Mouse (Mus musculus) bone marrow, adult 2 months (tissue): ENCODE data around the gene Galntl5. TPM values are rescaled to one million over a fixed set of nuclear protein-coding genes. Genes with fewer than 3 reads are reported as not detected.
"Not testable (repeated sequence)": the region's sequence is repeated elsewhere in the genome, so short reads cannot be mapped to it uniquely, and the experiment has no call there.

Experiments used
- H3K27ac ChIP-seq: fragments of 200-500 bp; 2 replicates; pipeline ENCODE4 v1.5.1; 2012; ENCODE audit warnings: low read depth, mild to moderate bottlenecking, control low read depth, inconsistent platforms, low read length; ENCODE audit not compliant: control insufficient read depth, poor library complexity, insufficient read depth
- H3K4me1 ChIP-seq: fragments of 200-500 bp; 2 replicates; pipeline ENCODE4 v1.6.1; 2011; ENCODE audit warnings: low read length; ENCODE audit not compliant: control insufficient read depth, insufficient read depth
- H3K4me3 ChIP-seq: fragments of 200-500 bp; replicated peaks from 2 replicates; pipeline ENCODE3; 2011; ENCODE audit warnings: mild to moderate bottlenecking, low read depth, low read length, control low read depth; ENCODE audit not compliant: control insufficient read depth
- CTCF ChIP-seq: fragments of 200-500 bp; IDR thresholded peaks from 2 replicates; pipeline ENCODE4 v1.5.1; 2011; ENCODE audit warnings: low read length, control low read depth; ENCODE audit not compliant: control insufficient read depth, insufficient read depth
- POLR2A ChIP-seq: fragments of 200-500 bp; IDR thresholded peaks from 2 replicates; pipeline ENCODE4 v1.6.1; 2011; ENCODE audit warnings: low read depth, mild to moderate bottlenecking, control low read depth, low read length, borderline replicate concordance; ENCODE audit not compliant: control insufficient read depth
- WGBS: fragments of 180-500 bp; shearing (Covaris S2); methylation state at CpG from one replicate; pipeline ENCODE4 v1.1.7; 2018; 5-methylcytosine and 5-hydroxymethylcytosine counted together
- polyA plus RNA-seq: library from polyadenylated mRNA; stranded (reverse); fragments of >200 nt; gene quantifications from 2 replicates; pipeline ENCODE4 v1.2.4, GENCODE M21; 2011; ENCODE audit warnings: low replicate concordance; ENCODE audit not compliant: missing spikeins, insufficient read depth, insufficient read length

Galntl5 gene
- polyA plus RNA-seq, 1 experiment, result not detected

DNA sequence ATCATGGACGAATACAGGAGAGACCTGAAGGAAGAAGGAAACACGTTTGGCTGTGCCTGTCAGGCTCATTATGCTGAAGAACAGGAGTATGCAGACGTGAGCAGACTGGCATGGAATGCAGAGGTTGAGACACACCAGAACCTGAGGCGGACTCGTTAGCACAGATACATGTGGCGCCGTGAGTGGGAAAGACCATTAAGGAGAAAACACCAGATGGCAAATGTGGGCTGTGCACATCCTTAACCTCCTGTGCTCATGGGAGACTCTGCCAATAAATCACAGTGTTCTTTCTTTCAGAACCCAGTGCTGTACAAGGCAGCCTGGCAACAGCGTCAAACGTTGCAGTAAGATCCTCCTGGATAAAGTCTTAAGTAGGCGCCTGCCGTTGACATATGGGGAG is 20.7 kb upstream of the Galntl5 start:
- Histone ChIP-seq H3K27ac (no peak overlapping the region), H3K4me1 (no peaks in the 10 kb centered on the region), H3K4me3 (no peak overlapping the region)
- TF ChIP-seq POLR2A (no peak), CTCF (no peak)
- 79% methylated on average over 11 of the region's 11 CpGs for WGBS

DNA sequence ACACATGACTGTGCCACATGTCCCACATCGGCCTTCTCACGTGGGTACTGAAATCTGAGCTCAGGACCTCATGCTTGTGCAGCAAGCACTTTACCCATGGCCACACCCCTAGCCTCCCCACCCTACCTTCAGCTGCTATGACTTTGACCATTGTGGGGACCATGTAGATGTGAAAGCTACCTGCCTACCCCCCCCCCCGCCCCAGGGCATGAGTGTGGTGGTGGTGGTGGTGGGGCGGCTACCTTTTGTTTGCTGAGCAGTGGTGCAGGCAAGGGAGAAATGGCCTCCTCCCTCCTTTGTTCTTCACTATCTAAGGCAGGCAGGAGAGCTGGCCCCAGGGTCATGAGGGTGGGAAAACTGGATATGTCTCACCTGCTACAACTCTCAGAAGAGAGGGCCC is 18.3 kb upstream of the Galntl5 start:
- TF ChIP-seq CTCF, result no peak
- TF ChIP-seq POLR2A, result no peak
- no peak overlapping the region for H3K27ac ChIP-seq
- 74% methylated on average over 4 of the region's 4 CpGs for WGBS
- H3K4me1 ChIP-seq, result no peaks in the 10 kb centered on the region; the same call in 1 of the 2 replicates
- no peak overlapping the region for H3K4me3 ChIP-seq

DNA sequence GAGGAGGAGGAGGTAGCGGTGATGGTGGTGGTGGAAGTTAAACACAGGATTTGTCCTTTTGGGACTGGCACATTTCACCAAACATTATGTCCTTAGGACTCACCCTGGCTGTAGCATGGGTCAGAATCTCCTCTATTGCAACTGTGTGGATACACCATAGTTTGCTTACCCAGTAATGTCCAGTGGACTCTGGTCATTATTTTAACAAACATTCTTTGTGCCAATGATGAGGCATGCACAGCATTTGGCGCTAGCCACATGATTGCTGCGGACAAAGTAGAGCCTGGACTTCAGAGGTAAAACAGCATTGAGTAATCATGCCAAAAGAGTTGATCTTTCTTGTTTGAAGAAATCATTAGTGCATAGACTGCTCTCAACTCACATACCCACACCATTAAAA is 17.3 kb upstream of the Galntl5 start:
- TF ChIP-seq CTCF, result no peak
- no peak for TF ChIP-seq POLR2A

DNA sequence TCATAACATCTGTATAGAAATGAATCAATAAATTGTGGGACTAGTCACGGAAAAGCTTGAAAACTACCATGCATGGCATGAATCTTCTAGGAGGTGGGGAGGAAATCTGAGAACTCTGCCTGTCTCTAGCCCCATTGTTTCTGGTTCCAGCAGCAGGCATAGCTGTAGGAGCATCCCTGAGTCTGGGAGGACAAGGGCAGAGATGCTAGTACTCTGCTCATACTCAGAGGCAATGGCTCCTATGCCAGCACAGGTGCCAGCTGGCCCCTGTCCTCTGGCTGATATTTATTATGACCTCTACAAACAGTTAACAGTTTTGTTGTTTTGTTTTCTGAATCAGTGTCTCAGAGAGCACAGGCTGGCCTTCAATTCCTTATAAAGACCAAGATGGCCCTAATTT is 16.9 kb upstream of the Galntl5 start:
- TF ChIP-seq CTCF, result no peak
- H3K4me3 ChIP-seq, result no peak overlapping the region
- no peak overlapping the region for H3K27ac ChIP-seq
- 84% methylated on average over 1 of the region's 1 CpGs for WGBS
- no peaks in the 10 kb centered on the region; the same call in 1 of the 2 replicates for H3K4me1 ChIP-seq

More for the DNA sequence above, 17.3 kb upstream of the Galntl5 start:
- H3K4me3 ChIP-seq, result no peak overlapping the region
- WGBS, result 88% methylated on average over 3 of the region's 3 CpGs
- H3K27ac ChIP-seq, result no peak overlapping the region
- H3K4me1 ChIP-seq, result no peaks in the 10 kb centered on the region; the same call in 1 of the 2 replicates

DNA sequence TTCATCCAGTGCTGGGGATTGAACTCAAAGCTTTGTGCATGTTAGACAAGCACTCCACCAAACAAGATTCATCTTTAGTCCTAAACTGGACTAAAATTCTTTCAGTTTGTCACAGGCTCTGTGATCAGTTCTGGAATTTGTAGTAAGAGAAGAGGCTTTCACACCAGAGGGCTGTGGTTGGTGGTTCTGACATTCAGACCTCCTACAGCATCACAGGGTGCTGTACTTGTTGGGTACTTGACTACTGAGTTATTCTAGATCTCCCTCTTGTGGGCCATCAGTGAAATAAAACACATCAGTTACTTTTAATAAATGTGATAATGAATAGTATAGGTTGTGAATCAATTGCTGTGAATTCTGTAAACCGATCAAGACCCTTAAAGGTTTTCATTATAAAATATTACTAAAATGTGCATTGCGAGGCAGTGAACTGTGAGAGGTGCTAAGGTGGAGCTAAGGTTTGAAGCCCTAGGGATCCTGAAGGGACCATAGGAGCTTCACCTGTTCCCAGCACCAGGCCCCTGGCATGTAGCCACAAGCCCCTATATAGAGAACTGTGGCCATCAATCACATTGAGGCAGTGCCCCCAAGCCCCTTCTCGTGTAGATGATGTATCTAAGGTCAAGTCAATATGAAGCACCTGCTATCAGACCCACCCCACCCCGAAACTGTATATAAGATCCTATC is 16.0 kb upstream of the Galntl5 start:
- H3K4me3 ChIP-seq, result no peak overlapping the region
- no peaks in the 10 kb centered on the region; the same call in 1 of the 2 replicates for H3K4me1 ChIP-seq
- TF ChIP-seq POLR2A, result no peak
- no peak for TF ChIP-seq CTCF
- 76% methylated on average over 4 of the region's 4 CpGs for WGBS
- no peak overlapping the region for H3K27ac ChIP-seq

DNA sequence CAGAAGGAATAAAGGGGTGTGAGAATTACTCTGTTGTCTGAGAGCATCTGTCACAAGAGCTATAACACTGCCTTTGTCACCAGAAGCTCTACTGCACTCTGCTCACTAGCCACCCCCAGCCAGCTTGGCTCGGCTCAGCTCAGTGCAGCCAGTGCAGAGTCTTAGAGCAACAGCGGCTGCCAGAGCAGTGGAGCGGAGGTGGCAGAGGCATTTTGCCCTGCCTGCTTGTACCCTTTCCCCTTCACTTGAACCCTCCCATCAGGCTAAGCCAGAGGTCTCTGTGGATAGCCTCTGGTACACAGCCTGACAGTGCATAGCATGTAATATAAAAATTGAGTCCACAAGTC is 15.5 kb upstream of the Galntl5 start:
- Histone ChIP-seq H3K27ac (no peak overlapping the region), H3K4me1 (no peaks in the 10 kb centered on the region; the same call in 1 of the 2 replicates), H3K4me3 (no peak overlapping the region)
- TF ChIP-seq POLR2A (no peak), CTCF (no peak)
- WGBS, result 92% methylated on average over 3 of the region's 3 CpGs

DNA sequence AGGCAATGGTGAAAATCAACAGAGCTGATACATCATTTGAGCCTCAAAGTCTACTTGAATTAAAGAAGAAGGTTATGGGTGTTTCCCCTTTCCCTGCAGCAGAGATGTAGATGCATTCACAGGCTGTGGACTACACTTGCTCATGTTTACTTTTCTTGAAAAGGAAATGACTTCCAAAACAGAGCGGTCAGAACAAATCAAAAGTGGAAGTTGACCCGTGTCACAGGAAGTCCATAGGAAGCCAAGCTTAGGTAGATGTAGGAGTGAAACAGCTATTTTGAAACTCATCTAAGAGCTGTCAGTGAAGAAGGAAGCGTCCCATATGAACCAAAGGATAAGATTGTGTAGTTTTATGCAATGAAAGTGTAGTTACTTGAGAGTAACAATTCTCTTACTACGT is 14.6 kb upstream of the Galntl5 start:
- Histone ChIP-seq H3K27ac (no peak overlapping the region), H3K4me3 (no peak overlapping the region), H3K4me1 (no peaks in the 10 kb centered on the region; the same call in 1 of the 2 replicates)
- no peak for TF ChIP-seq CTCF
- TF ChIP-seq POLR2A, result no peak
- 9% methylated on average over 4 of the region's 4 CpGs for WGBS

DNA sequence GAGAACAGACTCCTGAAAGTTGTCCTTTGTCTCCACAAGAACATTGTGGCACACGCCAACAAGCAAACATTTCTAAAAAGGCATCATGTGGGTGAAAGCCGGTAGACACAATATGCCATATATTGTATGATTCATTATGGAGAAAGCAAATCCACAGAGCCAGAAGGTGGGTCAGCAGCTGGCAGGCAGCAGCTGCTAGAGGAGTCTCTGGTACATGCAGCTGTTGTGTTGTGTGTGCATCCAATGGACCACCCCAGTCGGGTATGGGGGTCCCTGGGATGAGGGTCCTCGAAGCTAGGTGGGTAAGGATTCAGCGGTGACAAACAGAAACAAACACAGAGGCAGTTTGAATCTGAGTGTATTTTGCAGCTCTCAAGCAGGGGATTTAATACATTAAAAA is 3.3 kb upstream of the Galntl5 start:
- 86% methylated on average over 5 of the region's 5 CpGs for WGBS
- H3K27ac ChIP-seq, H3K4me3 ChIP-seq, H3K4me1 ChIP-seq: not testable (repeated sequence)

DNA sequence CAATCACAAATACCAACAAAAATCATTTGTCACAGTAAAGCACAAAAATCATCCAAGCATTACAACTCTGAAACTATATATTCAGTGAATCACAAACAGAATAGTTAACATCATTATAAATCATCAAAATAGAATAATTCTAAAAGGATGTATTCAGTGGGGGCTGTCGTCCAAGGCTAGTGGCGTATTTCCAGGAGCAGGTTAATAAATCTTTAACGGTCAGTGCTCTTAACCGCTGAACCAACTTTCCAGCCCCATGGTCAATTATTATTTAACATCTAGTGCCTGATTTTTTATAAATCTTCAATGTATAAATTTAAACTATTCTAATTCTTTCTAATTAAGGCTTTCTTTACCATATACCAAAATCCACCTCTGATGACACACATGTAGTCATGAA is 2.7 kb upstream of the Galntl5 start:
- 84% methylated on average over 4 of the region's 4 CpGs for WGBS
- not testable (repeated sequence) for H3K4me1 ChIP-seq, H3K27ac ChIP-seq, H3K4me3 ChIP-seq
